Mouse (Mus musculus): ENCODE data around the gene Snai3. TPM values are rescaled to one million over a fixed set of nuclear protein-coding genes. Genes with fewer than 3 reads are reported as not detected.

Snai3 gene
- polyA plus RNA-seq, 1 experiment from 2014 or later = not detected

DNA sequence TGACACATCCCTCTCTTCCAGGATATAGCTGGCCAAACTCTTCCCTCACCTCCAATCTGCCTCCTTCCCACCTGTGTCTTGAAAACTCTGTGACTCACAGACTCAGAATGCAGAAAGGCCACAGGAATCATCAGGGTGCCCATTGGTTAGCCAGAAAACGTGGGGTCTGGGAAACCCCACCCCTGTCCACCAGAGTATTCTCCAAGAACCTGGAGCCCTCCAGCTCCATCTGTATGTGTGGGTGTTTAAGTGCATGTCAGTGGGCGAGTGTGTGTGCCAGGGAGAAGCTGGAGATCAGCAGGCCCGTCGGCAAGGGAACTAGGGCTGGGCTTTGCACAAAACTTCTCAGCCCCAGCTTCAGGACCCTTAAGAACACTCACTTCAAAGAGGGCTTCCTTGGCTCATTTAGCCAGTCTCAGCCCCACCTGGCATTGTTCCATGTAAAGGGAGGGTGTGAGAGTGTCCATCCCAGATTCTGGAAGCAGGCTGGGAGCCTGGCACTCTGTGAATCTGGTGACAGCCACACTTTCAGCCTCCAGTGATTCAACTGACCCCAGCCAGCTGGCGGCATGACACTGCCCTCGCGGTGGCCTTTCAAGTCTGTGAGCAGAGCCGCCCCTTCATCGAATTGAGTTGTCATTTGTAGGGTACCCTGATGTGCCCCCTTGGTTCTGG, 40.5 kb downstream of the Snai3 start:
- DNase-seq (ENCODE audit: low spot score) (no peak), ATAC-seq (ENCODE audit: insufficient number of reproducible peaks, low FRiP score, low TSS enrichment, low read depth) (no peak)
- Histone ChIP-seq H3K4me3 (ENCODE audit: low read depth, low read length) (no peak overlapping the region), H3K27ac (replicated peaks; ENCODE audit: low read depth, low read length) (0 out of 2 replicates have a peak overlapping the region, but pooled peaks have one; percentile 12), H3K4me2 (ENCODE audit: low read depth, severe bottlenecking) (no peak overlapping the region), H3K9me3 (ENCODE audit: control insufficient read depth, low read length) (no peaks in the 10 kb centered on the region), H3K9ac (ENCODE audit: low read length) (no peak overlapping the region), H3K27me3 (ENCODE audit: control insufficient read depth, insufficient read depth, low read length) (no peaks in the 10 kb centered on the region), H3K36me3 (ENCODE audit: control insufficient read depth, insufficient read depth, low read length) (peaks cover 11% of the 10 kb centered on the region), H3K4me1 (ENCODE audit: control insufficient read depth, insufficient read depth, low read length) (no peaks in the 10 kb centered on the region)
- 69% methylated on average over 9 of the region's 9 CpGs for WGBS

DNA sequence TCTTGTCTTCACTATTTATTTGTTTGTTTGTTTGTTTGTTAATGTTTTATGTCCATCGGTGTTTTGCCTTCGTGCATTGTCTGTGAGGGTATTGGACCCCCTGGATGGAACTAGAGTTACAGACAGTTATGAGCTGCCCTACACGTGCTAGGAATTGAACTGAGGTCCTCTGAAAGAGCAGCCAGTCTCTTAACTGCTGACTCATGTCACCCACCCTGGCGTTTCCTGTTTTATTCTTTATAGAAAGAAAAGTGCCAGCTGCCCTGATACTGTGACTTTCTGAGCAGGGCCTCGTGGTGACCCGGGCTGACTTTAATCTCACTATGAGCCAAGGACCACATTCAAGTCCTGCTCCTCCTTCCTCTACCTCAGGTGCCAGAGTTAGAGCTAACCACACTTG, 45.0 kb downstream of the Snai3 start:
- DNase-seq (ENCODE audit: low spot score) (no peak), ATAC-seq (ENCODE audit: insufficient number of reproducible peaks, low FRiP score, low TSS enrichment, low read depth) (no peak)
- Histone ChIP-seq H3K9me3 (ENCODE audit: control insufficient read depth, low read length) (no peaks in the 10 kb centered on the region), H3K4me2 (ENCODE audit: low read depth, severe bottlenecking) (no peak overlapping the region), H3K27me3 (ENCODE audit: control insufficient read depth, insufficient read depth, low read length) (no peaks in the 10 kb centered on the region), H3K27ac (replicated peaks; ENCODE audit: low read depth, low read length) (no peak overlapping the region), H3K9ac (ENCODE audit: low read length) (no peak overlapping the region), H3K4me1 (ENCODE audit: control insufficient read depth, insufficient read depth, low read length) (no peaks in the 10 kb centered on the region), H3K36me3 (ENCODE audit: control insufficient read depth, insufficient read depth, low read length) (peaks cover 35% of the 10 kb centered on the region), H3K4me3 (ENCODE audit: low read depth, low read length) (no peak overlapping the region)
- 95% methylated on average over 6 of the region's 6 CpGs for WGBS

DNA sequence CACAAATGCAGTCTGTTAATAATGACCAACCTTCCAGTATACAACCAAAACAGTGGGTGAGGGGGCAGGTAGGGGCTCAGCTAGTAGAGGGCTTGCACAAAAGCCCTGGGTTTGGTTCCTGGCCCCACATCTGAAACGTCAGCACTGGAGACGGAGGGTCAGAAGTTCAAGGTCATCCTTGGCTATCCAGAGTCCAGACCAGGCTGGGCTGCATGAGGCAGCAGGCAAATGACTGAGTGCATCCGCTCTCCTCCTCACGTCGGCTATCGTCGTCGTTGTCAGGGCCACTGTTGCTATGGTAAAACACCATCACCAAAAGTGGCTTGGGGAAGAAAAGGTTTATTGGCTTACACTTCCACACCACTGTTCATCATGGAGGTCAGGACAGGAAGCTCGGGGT, 46.2 kb downstream of the Snai3 start:
- H3K27ac ChIP-seq (replicated peaks; ENCODE audit: low read depth, low read length) = no peak overlapping the region
- ATAC-seq (ENCODE audit: insufficient number of reproducible peaks, low FRiP score, low TSS enrichment, low read depth) (no peak), DNase-seq (ENCODE audit: low spot score) (no peak)
- no peak overlapping the region for H3K9ac ChIP-seq (ENCODE audit: low read length)
- H3K9me3 ChIP-seq (ENCODE audit: control insufficient read depth, low read length) = no peaks in the 10 kb centered on the region
- no peaks in the 10 kb centered on the region for H3K27me3 ChIP-seq (ENCODE audit: control insufficient read depth, insufficient read depth, low read length)
- no peak overlapping the region for H3K4me3 ChIP-seq (ENCODE audit: low read depth, low read length)
- no peak overlapping the region for H3K4me2 ChIP-seq (ENCODE audit: low read depth, severe bottlenecking)
- no peaks in the 10 kb centered on the region for H3K4me1 ChIP-seq (ENCODE audit: control insufficient read depth, insufficient read depth, low read length)
- WGBS = 89% methylated on average over 9 of the region's 9 CpGs
- peaks cover 44% of the 10 kb centered on the region for H3K36me3 ChIP-seq (ENCODE audit: control insufficient read depth, insufficient read depth, low read length)

DNA sequence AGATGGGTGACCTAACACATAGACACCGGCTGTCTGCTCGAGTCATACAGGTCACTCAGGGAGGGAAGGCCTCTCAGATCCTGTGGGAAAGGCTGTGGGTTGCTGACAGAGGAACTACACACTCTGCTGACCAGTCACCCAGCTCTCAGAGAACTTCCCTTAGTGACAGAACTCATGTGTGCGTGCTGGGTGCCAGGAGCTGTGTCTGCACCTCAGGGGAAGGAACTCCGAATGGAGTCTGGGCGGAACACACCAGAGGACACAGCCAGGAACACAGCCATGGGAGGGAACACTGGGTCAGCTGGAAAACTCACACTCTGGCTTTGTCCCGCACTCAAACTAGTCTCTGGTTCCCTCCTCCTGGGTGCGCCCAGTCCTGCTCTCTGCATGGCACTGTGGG, 52.9 kb downstream of the Snai3 start:
- no peak for DNase-seq (ENCODE audit: low spot score)
- Histone ChIP-seq H3K27ac (replicated peaks; ENCODE audit: low read depth, low read length) (no peak overlapping the region), H3K36me3 (ENCODE audit: control insufficient read depth, insufficient read depth, low read length) (peaks cover 60% of the 10 kb centered on the region), H3K4me3 (ENCODE audit: low read depth, low read length) (no peak overlapping the region), H3K27me3 (ENCODE audit: control insufficient read depth, insufficient read depth, low read length) (no peaks in the 10 kb centered on the region), H3K4me1 (ENCODE audit: control insufficient read depth, insufficient read depth, low read length) (no peaks in the 10 kb centered on the region), H3K4me2 (ENCODE audit: low read depth, severe bottlenecking) (no peak overlapping the region), H3K9me3 (ENCODE audit: control insufficient read depth, low read length) (no peaks in the 10 kb centered on the region), H3K9ac (ENCODE audit: low read length) (no peak overlapping the region)
- ATAC-seq (ENCODE audit: insufficient number of reproducible peaks, low FRiP score, low TSS enrichment, low read depth) = no peak
- 96% methylated on average over 7 of the region's 7 CpGs for WGBS

DNA sequence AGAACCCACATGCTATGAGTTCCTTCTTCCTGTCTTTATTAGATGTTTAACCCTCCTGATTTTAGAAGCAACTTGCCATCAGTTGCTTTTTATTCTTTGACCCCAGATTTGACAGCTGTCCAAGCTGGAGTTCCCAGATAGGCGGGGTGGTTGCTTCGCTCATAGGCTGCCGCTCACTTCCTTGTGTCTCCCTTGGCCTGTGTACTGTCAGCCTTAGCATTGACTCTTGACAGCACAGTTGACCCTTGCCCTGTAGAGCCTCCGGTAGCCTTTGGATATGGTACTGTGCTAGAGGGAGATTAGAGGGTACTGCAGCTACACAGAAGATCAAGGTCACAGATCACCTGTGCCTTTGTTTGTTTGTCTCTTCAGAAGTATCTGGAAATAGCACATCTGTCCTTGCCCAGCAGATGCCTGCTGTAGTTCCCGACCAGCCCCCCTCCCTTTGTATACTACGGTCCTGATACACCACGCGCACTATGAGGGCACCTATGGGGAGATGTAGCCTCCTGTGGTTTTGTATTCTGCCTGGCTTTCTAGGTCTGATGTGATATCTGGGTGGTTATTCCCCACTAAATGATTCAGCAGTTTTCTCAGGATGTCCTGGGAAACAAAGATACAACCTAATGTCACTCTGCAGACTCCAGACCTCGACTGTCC, 55.3 kb downstream of the Snai3 start:
- DNase-seq (ENCODE audit: low spot score) = no peak
- H3K4me1 ChIP-seq (ENCODE audit: control insufficient read depth, insufficient read depth, low read length) = no peaks in the 10 kb centered on the region
- H3K4me3 ChIP-seq (ENCODE audit: low read depth, low read length) = no peak overlapping the region
- H3K9me3 ChIP-seq (ENCODE audit: control insufficient read depth, low read length) = no peaks in the 10 kb centered on the region
- 90% methylated on average over 9 of the region's 9 CpGs for WGBS
- no peak for ATAC-seq (ENCODE audit: insufficient number of reproducible peaks, low FRiP score, low TSS enrichment, low read depth)
- H3K27ac ChIP-seq (replicated peaks; ENCODE audit: low read depth, low read length) = no peak overlapping the region
- peaks cover 53% of the 10 kb centered on the region for H3K36me3 ChIP-seq (ENCODE audit: control insufficient read depth, insufficient read depth, low read length)
- H3K27me3 ChIP-seq (ENCODE audit: control insufficient read depth, insufficient read depth, low read length) = no peaks in the 10 kb centered on the region
- H3K9ac ChIP-seq (ENCODE audit: low read length) = no peak overlapping the region
- H3K4me2 ChIP-seq (ENCODE audit: low read depth, severe bottlenecking) = no peak overlapping the region

Small RNA genes lying within 50 kb of the gene (microRNA-seq; reads per million reads assigned to microRNA genes)
- gene Gm24366 = not detected

Other genes with a start within 250 kb of the Snai3 start
- 1.3 and 1.4 TPM in 2 replicates for gene Zfpm1, start 178.6 kb downstream of the Snai3 start, polyA plus RNA-seq (2014; fragmentation: Nextera tagmentation; extraction: Ambion mirVana)
- gene Trhr2, start 100.0 kb downstream of the Snai3 start, polyA plus RNA-seq (2014; fragmentation: Nextera tagmentation; extraction: Ambion mirVana) = not detected in 2 replicates
- gene Zc3h18, start 84.1 kb downstream of the Snai3 start, polyA plus RNA-seq (2014; fragmentation: Nextera tagmentation; extraction: Ambion mirVana) = 45.8 and 52.6 TPM in 2 replicates
- not detected in 2 replicates for gene Il17c, start 38.7 kb downstream of the Snai3 start, polyA plus RNA-seq (2014; fragmentation: Nextera tagmentation; extraction: Ambion mirVana)
- gene Cyba, start 27.8 kb downstream of the Snai3 start, polyA plus RNA-seq (2014; fragmentation: Nextera tagmentation; extraction: Ambion mirVana) = 80.2 and 82.4 TPM in 2 replicates
- 51.3 and 51.9 TPM in 2 replicates for gene Mvd, start 17.3 kb downstream of the Snai3 start, polyA plus RNA-seq (2014; fragmentation: Nextera tagmentation; extraction: Ambion mirVana)
- gene Rnf166, start 15.3 kb upstream of the Snai3 start, polyA plus RNA-seq (2014; fragmentation: Nextera tagmentation; extraction: Ambion mirVana) = 35.3 and 36.8 TPM in 2 replicates
- gene Ctu2, start 15.4 kb upstream of the Snai3 start, polyA plus RNA-seq (2014; fragmentation: Nextera tagmentation; extraction: Ambion mirVana) = 80.7 and 81.3 TPM in 2 replicates
- 6.2 and 7.2 TPM in 2 replicates for gene Piezo1, start 90.6 kb upstream of the Snai3 start, polyA plus RNA-seq (2014; fragmentation: Nextera tagmentation; extraction: Ambion mirVana)
- gene Cdt1, start 107.3 kb upstream of the Snai3 start, polyA plus RNA-seq (2014; fragmentation: Nextera tagmentation; extraction: Ambion mirVana) = 46.4 and 51.7 TPM in 2 replicates
- gene Aprt, start 116.2 kb upstream of the Snai3 start, polyA plus RNA-seq (2014; fragmentation: Nextera tagmentation; extraction: Ambion mirVana) = 271 and 284 TPM in 2 replicates
- 5.2 and 5.5 TPM in 2 replicates for gene Galns, start 150.7 kb upstream of the Snai3 start, polyA plus RNA-seq (2014; fragmentation: Nextera tagmentation; extraction: Ambion mirVana)
- gene Trappc2l, start 150.9 kb upstream of the Snai3 start, polyA plus RNA-seq (2014; fragmentation: Nextera tagmentation; extraction: Ambion mirVana) = 45.0 and 45.4 TPM in 2 replicates
- gene Pabpn1l, start 162.0 kb upstream of the Snai3 start, polyA plus RNA-seq (2014; fragmentation: Nextera tagmentation; extraction: Ambion mirVana) = not detected in 2 replicates
- 3.3 and 4.5 TPM in 2 replicates for gene Cbfa2t3, start 238.4 kb upstream of the Snai3 start, polyA plus RNA-seq (2014; fragmentation: Nextera tagmentation; extraction: Ambion mirVana)

All from limb, embryonic 11.5 days (tissue).